Mouse (Mus musculus) left cerebral cortex, postnatal 14 days (tissue): ENCODE measurements around the gene Unc5b. TPM values are rescaled to one million over a fixed set of nuclear protein-coding genes. Genes with fewer than 3 reads are reported as not detected.

Experiments
- DNase-seq, 2 experiments: peaks; one replicate each; pipeline ENCODE4 v3.0.0; 2021 to 2022; ENCODE audit warnings: low spot score in 2 of 2, mixed read lengths in 1 of 2
- intact Hi-C: fragments of 180-260 bp; cut with DNase I; formaldehyde crosslinking; loops from one replicate; pipeline ENCODE4 v1.15.1; 2025
- total RNA-seq, 2 experiments: library from RNA; stranded (reverse); gene quantifications; 2 replicates each; pipeline ENCODE4 v1.2.3; 2021

Unc5b gene
- total RNA-seq, 2 experiments from 2014 or later: 7.6 to 12.3 TPM

DNA sequence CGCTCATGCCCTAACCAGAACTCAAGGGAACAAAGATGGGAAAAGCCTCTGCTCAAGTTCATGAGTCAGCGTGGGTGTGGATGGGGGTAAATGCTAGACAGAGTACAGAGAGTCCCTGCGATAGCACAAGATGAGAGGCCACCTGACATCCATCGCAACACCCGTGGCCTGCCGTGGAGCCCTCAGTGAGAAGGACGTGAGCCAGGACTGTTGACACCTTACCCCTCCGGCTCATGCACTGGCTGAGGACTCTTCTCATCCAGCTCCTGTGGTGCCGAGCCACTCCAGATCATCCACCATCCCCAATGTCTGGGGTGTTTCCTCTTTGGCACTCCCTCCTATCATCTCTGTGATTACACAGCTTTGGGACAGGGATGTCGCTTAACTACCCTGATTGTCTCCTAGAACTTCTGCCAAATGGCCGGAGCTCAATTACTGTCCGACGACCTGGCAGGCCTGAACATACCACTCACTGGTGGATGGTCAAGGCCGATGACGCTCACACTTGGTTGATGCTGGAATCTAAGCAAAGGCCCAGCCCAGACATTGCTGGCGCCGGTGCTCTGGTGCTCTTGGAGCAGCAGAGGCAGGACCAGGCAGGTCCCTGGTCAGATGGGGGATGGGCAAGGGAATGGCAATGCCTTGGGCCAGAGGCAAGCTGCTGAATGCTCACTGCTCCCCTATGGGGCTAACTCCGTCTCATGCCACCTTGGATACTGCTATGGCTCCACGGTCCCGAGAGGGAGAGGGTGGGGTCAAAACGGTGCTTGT lies 25.8 kb downstream of the Unc5b start:
- intact Hi-C loops: no loop called here

DNA sequence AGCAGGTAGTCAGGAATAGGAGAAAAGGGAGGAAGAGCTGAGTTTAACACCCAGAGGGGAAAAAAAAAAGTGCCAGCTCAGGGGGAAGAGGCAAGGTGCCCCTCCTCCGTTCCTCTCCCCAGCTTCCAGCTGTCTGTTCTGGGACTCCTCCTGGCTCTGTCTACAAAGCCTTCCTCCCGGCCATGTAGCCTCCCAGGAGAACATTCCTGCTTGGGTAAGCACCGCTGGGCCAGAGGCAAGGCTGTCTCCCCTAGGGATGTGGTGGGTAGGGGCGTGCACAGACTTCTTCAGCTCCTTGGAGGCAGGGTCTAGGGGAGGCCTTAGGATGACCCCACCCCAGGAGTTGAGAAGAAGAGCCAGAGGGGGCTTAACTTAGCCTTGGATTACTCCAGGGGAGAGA lies 26.5 kb downstream of the Unc5b start:
- no peak for DNase-seq
- intact Hi-C loops: no loop called here

More for the DNA sequence above, 25.8 kb downstream of the Unc5b start:
- DNase-seq: no peak

DNA sequence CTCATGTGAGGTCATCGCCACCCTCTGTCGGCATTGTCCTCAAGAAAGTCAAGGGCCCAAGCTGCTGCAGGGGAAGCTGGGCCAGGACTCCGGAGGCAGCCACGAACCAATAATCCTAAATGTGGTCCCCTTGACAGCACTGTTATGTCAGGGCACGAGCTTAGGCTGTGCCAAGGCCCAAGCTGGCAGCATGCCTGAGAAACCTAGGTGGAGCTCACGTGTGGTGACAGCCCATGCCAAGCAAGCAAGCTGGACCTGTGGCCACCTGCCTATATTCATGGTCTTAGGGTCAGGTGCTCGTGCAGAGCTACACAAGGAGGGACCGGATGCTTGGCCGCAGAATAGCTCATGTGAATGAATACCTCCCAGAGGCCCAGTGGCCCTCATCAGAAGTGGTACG lies 27.4 kb downstream of the Unc5b start:
- intact Hi-C loops: no loop called here
- no peak for DNase-seq

DNA sequence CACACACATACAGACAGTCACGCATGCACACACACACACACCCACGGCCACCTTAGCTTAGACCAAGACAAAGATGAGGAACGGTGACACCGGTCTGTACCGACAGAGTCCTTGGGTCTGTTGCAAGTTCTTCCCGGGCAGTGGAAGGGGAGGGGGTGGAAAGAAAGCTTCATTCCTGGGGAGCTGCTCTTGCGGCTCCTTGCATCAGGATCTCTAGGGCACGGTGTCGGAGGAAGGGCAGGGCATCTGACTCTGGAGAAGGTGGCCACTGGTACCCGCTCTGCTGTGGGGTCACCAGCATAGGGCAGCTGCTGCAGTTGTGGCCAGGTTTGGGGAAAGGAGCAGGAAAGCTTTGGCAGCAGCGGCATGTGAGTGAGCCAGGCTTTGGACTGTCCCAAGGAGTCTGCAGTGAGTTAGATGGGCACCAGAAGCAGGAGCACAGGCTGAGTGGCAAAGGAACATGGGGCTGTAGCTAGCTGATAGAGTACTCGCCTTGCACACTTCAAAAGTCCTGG lies 29.4 kb downstream of the Unc5b start:
- intact Hi-C loops: no loop called here
- DNase-seq: no peak

GRCm38 (mm10) chr10:60801168-60801897 lies 30.0 kb downstream of the Unc5b start:
- intact Hi-C loops: no loop called here

GRCm38 (mm10) chr10:60800295-60801167 lies 30.9 kb downstream of the Unc5b start:
- no peak for DNase-seq
- intact Hi-C loops: no loop called here

More at GRCm38 (mm10) chr10:60801168-60801897, 30.0 kb downstream of the Unc5b start:
- no peak for DNase-seq

DNA sequence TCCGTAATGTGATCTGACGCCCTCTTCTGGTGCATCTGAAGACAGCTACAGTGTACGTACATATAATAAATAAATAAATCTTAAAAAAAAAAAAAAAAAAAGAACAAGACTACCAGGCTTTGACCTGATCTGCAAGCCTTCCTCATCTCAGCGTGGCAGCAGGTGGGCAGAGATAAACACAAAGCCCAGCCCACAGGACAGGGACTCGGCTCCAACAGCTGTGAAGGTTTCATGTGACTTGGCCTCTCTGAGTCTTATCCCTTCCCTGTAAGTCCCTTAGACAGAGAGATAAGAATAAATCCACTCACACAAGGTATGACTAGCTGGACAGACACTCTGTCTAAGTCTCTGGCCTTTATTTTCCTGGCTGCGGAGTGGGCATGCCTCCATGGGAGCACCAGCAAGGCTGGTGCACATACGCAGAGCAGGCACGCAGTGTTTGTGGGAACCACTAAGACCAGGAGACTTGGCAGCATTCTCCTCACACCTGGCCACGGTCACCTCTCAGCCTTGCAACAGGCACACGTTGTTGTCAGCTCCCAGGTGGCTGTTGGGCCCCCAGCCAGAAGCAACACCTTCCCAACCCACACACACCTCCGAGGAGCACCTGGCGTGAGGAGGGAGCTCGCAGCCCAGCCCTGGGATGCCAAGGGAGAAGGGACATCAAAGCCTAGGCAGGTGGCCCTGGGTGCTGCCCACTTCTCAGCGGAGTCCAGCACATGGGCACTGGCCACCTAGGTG lies 33.5 kb downstream of the Unc5b start:
- intact Hi-C loops: no loop called here
- DNase-seq: no peak

DNA sequence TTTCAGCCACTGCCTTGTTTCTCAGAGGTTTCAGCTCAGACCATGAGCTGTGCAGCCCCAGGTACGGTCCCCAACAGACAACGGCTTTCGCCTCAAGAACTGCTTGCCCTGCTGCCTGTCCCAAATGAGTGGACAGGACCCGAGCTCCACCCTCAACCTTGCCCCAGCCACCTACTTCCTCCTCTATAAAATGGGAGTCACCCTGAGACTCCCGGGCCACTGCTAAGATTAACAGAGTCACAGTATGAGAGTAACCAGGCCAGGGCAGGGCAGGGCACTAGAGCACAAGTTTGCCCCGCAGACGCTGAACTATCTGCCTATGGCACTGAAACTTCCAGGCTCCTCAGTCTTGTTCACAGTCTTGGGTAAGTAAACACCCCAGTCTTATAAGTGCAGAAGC lies 34.9 kb downstream of the Unc5b start:
- DNase-seq: no peak
- intact Hi-C loops: no loop called here

DNA sequence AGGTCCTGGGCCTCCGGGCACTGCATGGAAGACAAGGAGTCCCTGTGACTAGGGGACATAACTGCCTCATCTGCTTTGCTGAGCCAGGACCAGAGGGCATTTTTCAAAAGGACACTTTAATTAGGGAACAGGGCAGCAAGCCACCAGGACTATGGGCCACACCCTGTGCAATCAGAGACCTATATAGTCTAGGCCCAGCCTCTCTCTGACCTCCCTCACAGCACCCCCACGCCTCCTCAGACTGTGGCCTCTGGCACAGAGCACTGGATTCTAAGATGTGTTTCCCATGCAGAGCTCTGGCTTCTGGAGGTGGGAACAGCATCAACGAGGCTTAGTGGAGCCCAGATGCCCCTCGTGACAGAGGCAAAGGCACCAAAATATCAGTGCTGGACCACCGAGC lies 35.4 kb downstream of the Unc5b start:
- no peak for DNase-seq
- intact Hi-C loops: no loop called here

DNA sequence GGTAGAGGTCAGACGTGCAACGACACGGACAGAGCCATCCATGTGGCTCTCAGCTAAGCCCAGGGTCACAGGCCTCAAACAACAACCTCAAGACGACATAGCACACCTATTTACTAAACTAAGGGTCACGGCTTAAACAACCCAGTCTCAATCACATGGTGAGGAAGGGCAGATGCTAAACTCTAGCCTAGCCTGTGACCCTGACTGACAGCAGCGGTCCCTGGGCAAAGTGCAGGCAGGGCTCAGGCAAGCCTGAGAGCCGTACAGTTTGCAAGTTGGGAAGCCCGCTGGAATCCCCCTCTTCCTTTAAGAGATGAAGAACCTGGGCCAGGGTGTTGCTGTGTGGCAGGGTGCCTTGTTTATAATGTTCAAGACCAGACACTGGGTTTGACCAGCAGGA lies 36.6 kb downstream of the Unc5b start:
- DNase-seq: no peak
- intact Hi-C loops: no loop called here

DNA sequence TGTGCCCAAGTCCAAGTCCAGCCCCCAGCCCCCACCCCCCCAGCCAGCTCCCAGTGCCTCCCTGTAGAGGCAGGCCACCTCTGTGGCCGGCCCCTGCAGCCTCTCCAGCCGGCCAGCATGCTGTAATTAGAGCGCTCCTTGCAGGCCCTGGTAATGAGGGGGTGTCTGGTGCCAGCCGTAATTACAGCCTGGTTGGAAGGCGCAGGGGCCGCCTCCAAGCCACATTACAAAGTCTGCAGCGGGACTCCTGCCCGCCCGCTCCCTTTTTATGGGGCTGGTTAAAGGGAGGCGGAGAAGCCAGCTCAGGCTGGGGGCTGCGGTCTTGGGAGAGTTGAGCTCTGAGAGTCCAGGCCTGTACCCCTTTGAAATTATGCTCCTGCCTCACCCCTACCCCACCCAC lies 37.0 kb downstream of the Unc5b start:
- peak in 1 of 2 experiments; percentile 20 for DNase-seq
- intact Hi-C loops: no loop called here

- intact Hi-C loops: no loop called here
- no peak for DNase-seq
Observed at GRCm38 (mm10) chr10:60792841-60793240, 38.5 kb downstream of the Unc5b start.

GRCm38 (mm10) chr10:60792365-60792764 lies 39.0 kb downstream of the Unc5b start:
- intact Hi-C loops: no loop called here
- DNase-seq: no peak

DNA sequence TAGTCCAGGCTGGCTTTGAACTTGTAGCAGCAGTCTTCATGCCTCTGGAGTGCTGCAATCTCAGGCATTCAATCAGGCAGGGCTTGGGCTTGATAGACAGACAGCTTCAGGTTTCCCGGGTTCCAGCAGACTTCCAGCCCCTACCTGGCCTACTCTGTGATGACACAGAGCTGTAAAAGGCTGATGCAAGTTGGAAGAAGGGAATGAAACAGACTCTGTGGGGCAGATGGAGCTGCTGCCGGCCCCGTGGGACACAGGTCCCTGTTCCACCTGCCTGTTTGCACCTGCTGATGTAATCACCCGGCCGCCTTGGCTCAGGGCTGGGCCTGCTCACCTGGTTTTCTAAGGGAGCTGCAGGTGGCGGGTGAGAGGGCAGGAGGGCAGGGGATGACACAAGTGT lies 40.5 kb downstream of the Unc5b start:
- intact Hi-C loops: no loop called here
- no peak for DNase-seq

DNA sequence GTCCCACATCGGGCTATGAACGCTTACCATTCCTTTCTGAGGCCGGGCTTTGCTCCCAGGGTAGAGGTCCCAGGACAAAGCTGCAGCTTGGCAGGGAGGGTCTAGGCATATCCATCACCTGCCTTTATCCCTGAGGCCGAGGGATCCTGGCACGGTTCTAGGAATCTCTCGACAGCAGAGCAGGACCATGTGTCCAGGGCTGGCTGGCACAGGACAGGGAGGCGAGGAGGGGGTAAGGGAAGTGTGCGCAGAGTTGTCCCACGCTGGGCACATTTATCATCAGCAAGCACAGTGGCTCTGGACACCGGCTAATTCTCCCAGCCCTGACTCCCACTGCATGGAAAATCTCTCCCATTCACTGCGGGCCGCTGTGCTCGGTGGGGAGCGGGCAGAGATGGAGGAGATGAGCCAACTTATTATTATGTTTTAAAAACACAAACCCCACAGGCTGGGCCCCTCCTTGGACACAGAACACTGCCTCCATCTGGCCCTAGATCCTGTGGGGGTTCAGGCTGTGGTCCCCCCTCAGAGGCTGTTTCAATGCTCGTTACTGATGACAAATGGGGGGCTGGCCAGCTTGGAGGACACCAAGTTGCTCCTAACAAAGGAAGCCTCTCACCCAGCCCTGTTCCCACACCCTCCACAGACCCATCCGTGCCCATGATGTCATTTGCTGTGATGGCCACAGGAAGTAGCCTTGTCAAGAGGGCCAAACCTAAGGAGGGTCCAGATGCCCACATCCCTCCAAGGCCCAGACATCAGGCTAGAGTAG lies 43.9 kb downstream of the Unc5b start:
- intact Hi-C loops: no loop called here
- no peak for DNase-seq

GRCm38 (mm10) chr10:60783608-60784007 lies 47.8 kb downstream of the Unc5b start:
- no peak for DNase-seq
- intact Hi-C loops: no loop called here

DNA sequence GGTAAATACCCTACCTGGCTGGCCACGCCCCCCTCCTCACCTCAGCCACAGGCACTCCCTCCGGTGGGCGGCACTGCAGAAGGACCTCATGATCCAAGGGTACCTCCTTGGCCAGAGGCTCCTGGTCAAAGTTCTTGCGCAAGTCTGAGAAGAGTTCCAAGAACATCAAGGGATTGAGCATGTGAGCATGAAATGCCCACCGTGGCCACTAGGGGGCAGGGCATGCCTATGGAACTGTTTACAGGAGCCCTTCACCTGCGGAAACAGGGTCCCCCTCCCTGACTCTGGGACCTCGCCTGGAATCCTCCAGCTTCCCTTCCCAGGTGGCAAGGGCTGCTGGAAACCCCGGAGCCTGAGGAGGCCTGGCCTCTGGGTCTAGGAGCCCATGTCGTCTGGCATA lies 51.8 kb downstream of the Unc5b start:
- intact Hi-C loops: loop anchor here (1.0 to 5.0 kb wide), 3 partner anchors 48 to 293 kb away; no protein-coding TSS in a partner anchor
- peak; percentile 55 to 82 for DNase-seq

GRCm38 (mm10) chr10:60778542-60778941 lies 52.8 kb downstream of the Unc5b start:
- DNase-seq: peak; percentile 30 to 53
- intact Hi-C loops: loop anchor here (5.0 kb wide), 2 partner anchors 49 to 294 kb away; no protein-coding TSS in a partner anchor
